Mouse (Mus musculus) stomach, postnatal 0 days (tissue): Measurements from ENCODE around the gene Hist2h2aa1. TPM values are rescaled to one million over a fixed set of nuclear protein-coding genes. Genes with fewer than 3 reads are reported as not detected.

Source experiments
- ATAC-seq: fragments of 200-750 bp; cut with Nextera tagmentation; 2 replicates; pipeline ENCODE4 v1.8.0; 2017; ENCODE audit not compliant: low FRiP score, low TSS enrichment
- DNase-seq: peaks from one replicate; pipeline ENCODE4 v3.0.0-alpha.2; 2016; ENCODE audit warnings: low spot score
- H3K27ac ChIP-seq: fragments of 300-500 bp; sonication (generic); replicated peaks from 2 replicates; pipeline ENCODE4 v1.5.1; 2014; ENCODE audit warnings: mild to moderate bottlenecking, control low read depth
- H3K27me3 ChIP-seq: fragments of 300-500 bp; sonication (generic); 2 replicates; pipeline ENCODE4 v1.6.1; 2014; ENCODE audit warnings: low read length; ENCODE audit not compliant: control insufficient read depth, insufficient read depth
- H3K36me3 ChIP-seq: fragments of 300-500 bp; sonication (generic); 2 replicates; pipeline ENCODE4 v1.6.1; 2014; ENCODE audit warnings: low read length, mixed read lengths; ENCODE audit not compliant: control insufficient read depth, insufficient read depth
- H3K4me1 ChIP-seq: fragments of 300-500 bp; sonication (generic); replicated peaks from 2 replicates; pipeline ENCODE4 v1.6.1; 2014; ENCODE audit warnings: antibody characterized with exemption; ENCODE audit not compliant: control insufficient read depth, insufficient read depth
- H3K4me2 ChIP-seq: fragments of 300-500 bp; sonication (generic); replicated peaks from 2 replicates; pipeline ENCODE4 v1.6.1; 2014; ENCODE audit warnings: low read depth, mild to moderate bottlenecking, control low read depth, moderate library complexity
- H3K4me3 ChIP-seq: fragments of 300-500 bp; sonication (generic); 2 replicates; pipeline ENCODE4 v1.5.1; 2014; ENCODE audit warnings: low read depth, low read length, control low read depth
- H3K9ac ChIP-seq: fragments of 300-500 bp; sonication (generic); 2 replicates; pipeline ENCODE4 v1.6.1; 2014; ENCODE audit warnings: mild to moderate bottlenecking, low read length, control low read depth, mixed read lengths
- H3K9me3 ChIP-seq: fragments of 300-500 bp; sonication (generic); 2 replicates; pipeline ENCODE4 v1.6.1; 2016; ENCODE audit warnings: low read length; ENCODE audit not compliant: control insufficient read depth
- CTCF ChIP-seq: IDR thresholded peaks from 2 replicates; pipeline ENCODE4 v1.5.1; 2016; ENCODE audit warnings: antibody characterized with exemption, low read depth, mild to moderate bottlenecking, moderate library complexity
- EP300 ChIP-seq: optimal IDR thresholded peaks from 2 replicates; pipeline ENCODE3; 2016; ENCODE audit warnings: antibody characterized with exemption
- WGBS: fragments of 180-500 bp; shearing (Covaris S2); extraction: QIAGEN DNeasy Blood & Tissue Kit; methylation state at CpG from one replicate; pipeline ENCODE4 v1.1.7; 2014; 5-methylcytosine and 5-hydroxymethylcytosine counted together
- microRNA-seq: library from miRNA; unstranded; fragments of <30 nt; microRNA quantifications from one replicate; pipeline ENCODE4, GENCODE M21; 2016
- polyA plus RNA-seq: library from polyadenylated mRNA; unstranded; fragments of >200 nt; fragmentation: Nextera tagmentation; extraction: Ambion mirVana; gene quantifications from 2 replicates; pipeline ENCODE4 v1.2.1, GENCODE M21; 2015

The Hist2h2aa1 gene
- polyA plus RNA-seq, 1 experiment from 2014 or later = 98.7 TPM

DNA sequence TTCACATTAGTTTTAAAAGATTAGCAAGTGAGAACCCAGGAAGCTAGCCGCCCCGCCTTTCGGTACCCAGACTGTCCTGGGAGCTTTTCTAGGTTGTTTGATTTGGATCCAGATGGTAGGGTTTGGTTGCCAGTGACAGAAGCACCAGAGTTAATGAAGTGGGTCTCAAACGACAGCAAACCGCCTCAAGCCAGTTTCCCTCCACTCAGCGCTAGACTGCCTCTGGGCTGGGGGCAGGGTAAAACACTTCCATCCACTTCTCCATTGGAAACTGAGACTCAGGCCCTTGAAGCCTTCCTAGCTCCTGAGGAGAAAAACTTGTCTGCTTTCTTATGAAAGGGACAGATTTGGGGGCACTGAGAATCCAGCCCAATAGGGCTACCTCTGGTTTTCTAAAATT, 47.3 kb downstream of the Hist2h2aa1 start:
- 64% methylated on average over 6 of the region's 6 CpGs for WGBS

DNA sequence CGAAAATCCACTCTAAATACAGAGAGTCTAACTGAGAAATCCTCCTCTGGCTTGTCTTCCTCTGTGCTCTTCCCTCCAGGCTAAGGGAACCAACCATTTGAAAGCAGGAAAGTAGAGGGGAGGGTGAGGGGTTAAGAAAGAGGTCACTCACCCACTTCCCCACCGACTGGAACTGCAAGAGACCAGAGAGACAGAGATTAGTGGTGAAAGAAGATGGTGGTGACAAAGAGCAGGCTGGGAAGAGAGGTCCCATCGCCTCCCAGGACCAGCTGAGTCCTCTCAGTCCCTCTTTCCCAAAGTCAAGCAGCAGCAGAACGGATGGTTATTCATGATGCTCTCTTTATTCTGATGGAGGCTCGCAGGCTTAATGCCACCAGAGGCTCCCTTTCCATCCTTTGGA, 48.1 kb downstream of the Hist2h2aa1 start:
- H3K27ac ChIP-seq = no peak overlapping the region
- TF ChIP-seq CTCF = no peak
- TF ChIP-seq EP300 = no peak
- H3K4me2 ChIP-seq = no peak overlapping the region
- WGBS = 48% methylated on average over 5 of the region's 5 CpGs
- H3K9ac ChIP-seq = no peak overlapping the region
- H3K27me3 ChIP-seq = no peaks in the 10 kb centered on the region
- no peak overlapping the region for H3K4me3 ChIP-seq
- DNase-seq (no peak), ATAC-seq (no peak)
- H3K9me3 ChIP-seq = no peaks in the 10 kb centered on the region
- no peaks in the 10 kb centered on the region for H3K4me1 ChIP-seq
- H3K36me3 ChIP-seq = no peaks in the 10 kb centered on the region

More for the DNA sequence above, 47.3 kb downstream of the Hist2h2aa1 start:
- no peak for TF ChIP-seq CTCF
- TF ChIP-seq EP300 = no peak
- Histone ChIP-seq H3K27me3 (no peaks in the 10 kb centered on the region), H3K9ac (no peak overlapping the region), H3K27ac (no peak overlapping the region), H3K9me3 (no peaks in the 10 kb centered on the region), H3K4me1 (no peaks in the 10 kb centered on the region), H3K36me3 (no peaks in the 10 kb centered on the region), H3K4me3 (no peak overlapping the region), H3K4me2 (no peak overlapping the region)
- ATAC-seq (no peak), DNase-seq (no peak)

DNA sequence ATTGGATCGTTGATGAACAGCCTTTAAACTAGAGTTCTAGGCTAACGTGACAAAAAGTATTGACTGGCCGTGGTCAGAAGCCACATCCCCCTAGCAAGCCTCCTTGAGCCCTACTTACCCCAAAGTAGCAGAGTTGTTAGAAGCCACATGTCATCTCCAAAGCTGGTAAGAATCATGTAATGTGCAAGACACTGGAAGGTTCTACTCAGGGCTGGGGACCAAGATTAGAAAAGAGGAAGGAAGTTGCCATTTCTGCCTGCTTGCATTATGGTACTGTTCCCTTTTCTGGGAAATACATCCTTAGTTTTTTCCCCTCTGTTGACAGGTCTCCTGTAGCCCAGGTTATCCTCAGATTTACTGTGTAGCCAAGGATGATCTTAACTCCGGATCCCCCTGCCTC, 48.5 kb downstream of the Hist2h2aa1 start, which contains the start of gene Fcgr1:
TSS of gene Fcgr1 (minus strand) at position 183 of the 400 bp plus-strand sequence.
- WGBS = 75% methylated on average over 4 of the region's 4 CpGs
- Histone ChIP-seq H3K9ac (no peak within 1 kb of the TSS), H3K4me3 (no peak within 1 kb of the TSS), H3K27ac (no peak within 1 kb of the TSS), H3K9me3 (no peaks in the 10 kb centered on the region), H3K36me3 (no peaks in the 10 kb centered on the region), H3K4me2 (no peak within 1 kb of the TSS), H3K4me1 (no peaks in the 10 kb centered on the region), H3K27me3 (no peaks in the 10 kb centered on the region)
- TF ChIP-seq CTCF = no peak
- no peak for TF ChIP-seq EP300
- no peak for DNase-seq
- no peak for ATAC-seq

Small RNA genes lying within 50 kb of the gene (microRNA-seq; reads per million reads assigned to microRNA genes)
- gene Gm44492 (not detected), gene Gm47311 (not detected), gene Gm47313 (not detected)

Other genes with a start within 250 kb of the Hist2h2aa1 start
- 26.1 and 30.6 TPM in 2 replicates for gene Plekho1, start 249.5 kb upstream of the Hist2h2aa1 start, polyA plus RNA-seq
- gene Vps45, start 187.0 kb upstream of the Hist2h2aa1 start, polyA plus RNA-seq = 28.0 and 32.1 TPM in 2 replicates
- 12.3 and 14.5 TPM in 2 replicates for gene Otud7b, start 141.0 kb upstream of the Hist2h2aa1 start, polyA plus RNA-seq
- 8.2 and 10.2 TPM in 2 replicates for gene Mtmr11, start 83.5 kb upstream of the Hist2h2aa1 start, polyA plus RNA-seq
- gene Sf3b4, start 73.2 kb upstream of the Hist2h2aa1 start, polyA plus RNA-seq = 70.1 and 72.8 TPM in 2 replicates
- gene Sv2a, start 64.3 kb upstream of the Hist2h2aa1 start, polyA plus RNA-seq = 2.9 and 4.2 TPM in 2 replicates
- 53.6 and 55.1 TPM in 2 replicates for gene Bola1, start 25.8 kb upstream of the Hist2h2aa1 start, polyA plus RNA-seq
- 0.68 TPM in 1 of 2 replicates, not detected in the other for gene Hist2h2ab, start 25.6 kb upstream of the Hist2h2aa1 start, polyA plus RNA-seq
- gene Hist2h2ac, start 24.6 kb upstream of the Hist2h2aa1 start, polyA plus RNA-seq = 3.1 and 6.2 TPM in 2 replicates
- gene Hist2h2be, start 24.4 kb upstream of the Hist2h2aa1 start, polyA plus RNA-seq = 3.2 and 3.4 TPM in 2 replicates
- 1.2 and 2.8 TPM in 2 replicates for gene Hist2h3c2, start 6.4 kb upstream of the Hist2h2aa1 start, polyA plus RNA-seq
- gene Hist2h2aa2, start 5.2 kb upstream of the Hist2h2aa1 start, polyA plus RNA-seq = 218 and 246 TPM in 2 replicates
- gene Hist2h3c1, start 1.2 kb downstream of the Hist2h2aa1 start, polyA plus RNA-seq = 0.44 and 1.2 TPM in 2 replicates
- 5.4 and 9.8 TPM in 2 replicates for gene Hist2h4, start 17.8 kb downstream of the Hist2h2aa1 start, polyA plus RNA-seq
- gene Hist2h3b, start 23.2 kb downstream of the Hist2h2aa1 start, polyA plus RNA-seq = 16.4 and 34.4 TPM in 2 replicates
- gene Hist2h2bb, start 24.3 kb downstream of the Hist2h2aa1 start, polyA plus RNA-seq = 3.8 and 5.5 TPM in 2 replicates
- 2.5 and 3.8 TPM in 2 replicates for gene Fcgr1, start 48.5 kb downstream of the Hist2h2aa1 start, polyA plus RNA-seq
- 0.18 and 0.36 TPM in 2 replicates for gene BC107364, start 206.8 kb downstream of the Hist2h2aa1 start, polyA plus RNA-seq